In genomic region chr4:34484273-34484672, GRCm38 (mm10) we compare ENCODE assay signal across 21 mouse cellular contexts.
DNase-seq lines count a peak whose midpoint lies in the region; ATAC-seq and TF ChIP-seq lines count a peak whose summit lies in the region.
"Had no signal": no experiment of that assay in that cellular context is flagged by ENCODE, and none has a peak within 500 bp of the region (broad histone marks: within the 10 kb centered on the region; RNA-seq: fewer than 3 reads in every experiment).

No protein-coding gene starts in this region.

- WGBS in kidney, embryonic 15.5 days: 20% methylated on average over 1 of the region's 1 CpGs
- WGBS in kidney, embryonic 16.5 days: 21% methylated on average over 1 of the region's 1 CpGs
- WGBS in kidney, postnatal 0 days: 18% methylated on average over 1 of the region's 1 CpGs

- no peak for TF ChIP-seq CTCF in kidney, postnatal 0 days (IDR thresholded peaks at IDR 0.05; ENCODE audit: low read depth)

- H3K36me3 ChIP-seq in kidney, embryonic 15.5 days: no peaks in the 10 kb centered on the region
- H3K36me3 ChIP-seq in kidney, embryonic 16.5 days (ENCODE audit: insufficient read depth, low read length): no peaks in the 10 kb centered on the region
- no peaks in the 10 kb centered on the region for H3K36me3 ChIP-seq in kidney, postnatal 0 days (ENCODE audit: insufficient read depth, low read length)
- H3K36me3 ChIP-seq: G1E had no signal

- no peaks in the 10 kb centered on the region for H3K4me1 ChIP-seq in kidney, embryonic 15.5 days
- H3K4me1 ChIP-seq in kidney, embryonic 16.5 days (ENCODE audit: insufficient read depth, low read length): no peaks in the 10 kb centered on the region
- no peaks in the 10 kb centered on the region for H3K4me1 ChIP-seq in kidney, postnatal 0 days (replicated peaks; ENCODE audit: insufficient read depth, low read length)

- no peaks in the 10 kb centered on the region for H3K27me3 ChIP-seq in kidney, embryonic 15.5 days
- H3K27me3 ChIP-seq in kidney, embryonic 16.5 days (ENCODE audit: insufficient read depth, low read length): no peaks in the 10 kb centered on the region
- H3K27me3 ChIP-seq in kidney, postnatal 0 days (ENCODE audit: insufficient read depth, low read length): no peaks in the 10 kb centered on the region
- H3K27me3 ChIP-seq: CH12.LX, Patski had no signal

- H3K4me2 ChIP-seq in kidney, embryonic 15.5 days: no peak overlapping the region
- no peak overlapping the region for H3K4me2 ChIP-seq in kidney, embryonic 16.5 days (replicated peaks; ENCODE audit: low read depth, low read length)
- H3K4me2 ChIP-seq in kidney, postnatal 0 days (ENCODE audit: low read length): no peak overlapping the region

- peak; percentile 52; the same call in 1 of the 2 replicates for ATAC-seq in kidney, embryonic 15.5 days (replicated peaks; ENCODE audit: low FRiP score)
- 0 out of 2 replicates have a peak, but pooled peaks have one; percentile 46 for ATAC-seq in kidney, embryonic 16.5 days (ENCODE audit: low FRiP score, low TSS enrichment)
- no peak for ATAC-seq in kidney, postnatal 0 days (replicated peaks; ENCODE audit: low FRiP score, low read depth)
- ATAC-seq: activated CD4-positive, CD25-positive, alpha-beta regulatory T cell, adult 4 months; CD4-positive, CD25-positive, alpha-beta regulatory T cell, adult 4 months; Patski had no signal

- no peaks in the 10 kb centered on the region; the same call in 1 of the 2 replicates for H3K9me3 ChIP-seq in kidney, embryonic 15.5 days (replicated peaks)
- no peaks in the 10 kb centered on the region for H3K9me3 ChIP-seq in kidney, embryonic 16.5 days (ENCODE audit: low read length)
- no peaks in the 10 kb centered on the region for H3K9me3 ChIP-seq in kidney, postnatal 0 days (replicated peaks; ENCODE audit: low read length)
- H3K9me3 ChIP-seq: G1E had no signal

- no peak overlapping the region for H3K9ac ChIP-seq in kidney, embryonic 15.5 days
- no peak overlapping the region for H3K9ac ChIP-seq in kidney, embryonic 16.5 days (replicated peaks; ENCODE audit: low read length)
- H3K9ac ChIP-seq in kidney, postnatal 0 days (ENCODE audit: low read depth, low read length): no peak overlapping the region

- no peak for DNase-seq in kidney, postnatal 14 days
- DNase-seq in kidney, postnatal 10 days: no peak
- DNase-seq in kidney, postnatal 0 days (ENCODE audit: low spot score): peak; percentile 53
- no peak for DNase-seq in kidney, postnatal 4 days
- DNase-seq: adrenal gland, adult 2 months; adrenal gland, adult 8-10 months; adrenal gland, postnatal 10 days; adrenal gland, postnatal 14 days; adrenal gland, postnatal 25 days; adrenal gland, postnatal 36 days; B cell, adult 2 months; cerebellum, adult 11 months; cerebellum, adult 11-12 months; cerebellum, adult 18-20 months had no signal

- no peak overlapping the region for H3K27ac ChIP-seq in kidney, embryonic 15.5 days
- no peak overlapping the region for H3K27ac ChIP-seq in kidney, embryonic 16.5 days (ENCODE audit: low read length)
- H3K27ac ChIP-seq in kidney, postnatal 0 days: no peak overlapping the region

- no peak overlapping the region for H3K4me3 ChIP-seq in kidney, embryonic 15.5 days (replicated peaks)
- no peak overlapping the region for H3K4me3 ChIP-seq in kidney, embryonic 16.5 days (ENCODE audit: low read length)
- H3K4me3 ChIP-seq in kidney, postnatal 0 days (replicated peaks; ENCODE audit: low read depth, low read length): no peak overlapping the region
